Mouse (Mus musculus) spleen, adult 18-20 months (tissue): Measurements from ENCODE around the gene Pin4.
"Not testable (repeated sequence)": the region's sequence is repeated elsewhere in the genome, so short reads cannot be mapped to it uniquely, and the experiment has no call there.

ENCODE experiments used
- DNase-seq, 2 experiments: peaks; one replicate each; pipeline ENCODE4 v3.0.0; 2022; ENCODE audit warnings: mixed read lengths in 2 of 2

Pin4 gene

GRCm38 (mm10) chrX:102119042-102119864 is at the start of gene Pin4:
TSS of gene Pin4 (plus strand) at chrX:102119447.
- DNase-seq = peak; percentile 82

- peak; percentile 40 to 42 for DNase-seq
Observed at GRCm38 (mm10) chrX:102070591-102071471, 48.4 kb upstream of the Pin4 start, which contains the start of gene Rtl5. TSS of gene Rtl5 (minus strand) at chrX:102071304.

DNA sequence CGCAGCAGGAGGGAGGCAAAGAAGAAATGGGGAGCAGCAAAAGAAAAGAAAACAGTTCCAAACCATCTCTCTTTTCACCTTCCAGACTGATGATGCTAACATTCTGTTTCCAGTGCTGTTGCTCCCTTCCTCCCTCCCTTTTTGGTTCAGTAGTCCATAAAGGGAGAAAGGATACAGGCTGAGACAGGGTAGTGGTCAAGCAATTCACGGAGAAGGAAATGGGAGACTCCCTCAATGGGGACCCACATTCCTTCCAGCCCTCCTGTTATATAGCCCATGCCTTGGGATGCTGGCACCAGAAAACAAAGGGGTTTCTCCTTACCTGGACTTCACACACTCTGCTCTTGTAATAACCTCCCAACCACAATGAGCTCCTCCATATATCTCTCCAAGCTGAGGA is 47.7 kb upstream of the Pin4 start:
- no peak for DNase-seq

- no peak for DNase-seq
Observed at GRCm38 (mm10) chrX:102073605-102074325, 45.5 kb upstream of the Pin4 start.

- DNase-seq = no peak
Observed at GRCm38 (mm10) chrX:102074435-102074834, 44.8 kb upstream of the Pin4 start.

DNA sequence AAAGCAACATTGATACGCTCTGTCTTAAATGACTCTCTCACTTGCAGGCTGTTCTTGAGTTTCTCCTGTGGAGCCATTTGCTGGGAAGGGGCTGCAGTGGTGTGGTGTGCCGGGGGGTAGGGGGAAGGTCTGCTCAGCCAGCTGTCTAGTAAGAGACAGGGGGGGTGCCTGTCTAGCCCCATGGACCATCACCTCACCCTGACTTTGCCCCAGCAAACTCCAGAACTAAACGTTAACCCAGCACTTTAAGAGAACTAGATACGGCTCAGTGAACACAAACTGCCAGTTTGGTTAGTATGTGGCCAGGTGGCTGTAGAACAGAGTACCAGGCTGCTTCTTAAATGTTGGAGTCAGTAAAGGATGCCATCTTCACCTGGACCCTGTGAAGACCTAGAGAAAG is 44.1 kb upstream of the Pin4 start:
- DNase-seq = no peak

- DNase-seq = no peak
Observed at GRCm38 (mm10) chrX:102076886-102077765, 42.1 kb upstream of the Pin4 start.

GRCm38 (mm10) chrX:102081076-102081475 is 38.2 kb upstream of the Pin4 start:
- DNase-seq = no peak

DNA sequence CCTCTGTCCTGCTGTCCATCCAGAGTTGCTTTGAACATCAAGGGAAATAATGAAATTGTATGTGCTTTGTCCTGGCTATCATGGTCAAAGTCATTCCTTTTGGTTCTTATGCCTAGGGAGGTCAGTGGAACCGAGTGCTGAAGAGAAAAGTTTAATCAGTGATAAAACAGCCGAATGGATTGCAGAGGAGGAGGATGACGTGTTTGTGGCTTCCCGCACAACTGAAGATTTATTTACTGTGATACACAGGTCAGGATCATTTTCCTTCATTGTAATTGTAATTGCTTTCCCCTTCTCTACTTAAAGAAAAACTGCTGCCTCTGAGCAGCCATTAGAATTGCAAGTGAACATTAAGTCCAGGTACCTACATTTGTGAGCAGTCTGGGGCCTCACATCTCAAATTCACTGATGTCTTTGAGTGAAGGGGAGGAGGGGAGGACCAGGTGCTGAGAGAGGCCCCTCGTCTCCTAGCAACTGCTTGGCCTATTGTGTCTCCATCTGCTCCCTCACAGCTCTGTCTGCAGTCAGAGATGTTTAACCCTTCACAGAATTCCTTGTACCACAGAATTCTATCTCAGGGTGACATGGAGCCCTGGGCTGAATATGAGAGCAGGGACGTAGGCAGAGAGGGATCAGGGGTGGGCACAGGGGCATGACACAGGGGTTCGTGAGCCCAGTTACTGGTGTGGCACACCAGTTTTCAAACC is 37.5 kb upstream of the Pin4 start:
- no peak for DNase-seq

GRCm38 (mm10) chrX:102082340-102082739 is 36.9 kb upstream of the Pin4 start:
- no peak for DNase-seq

DNA sequence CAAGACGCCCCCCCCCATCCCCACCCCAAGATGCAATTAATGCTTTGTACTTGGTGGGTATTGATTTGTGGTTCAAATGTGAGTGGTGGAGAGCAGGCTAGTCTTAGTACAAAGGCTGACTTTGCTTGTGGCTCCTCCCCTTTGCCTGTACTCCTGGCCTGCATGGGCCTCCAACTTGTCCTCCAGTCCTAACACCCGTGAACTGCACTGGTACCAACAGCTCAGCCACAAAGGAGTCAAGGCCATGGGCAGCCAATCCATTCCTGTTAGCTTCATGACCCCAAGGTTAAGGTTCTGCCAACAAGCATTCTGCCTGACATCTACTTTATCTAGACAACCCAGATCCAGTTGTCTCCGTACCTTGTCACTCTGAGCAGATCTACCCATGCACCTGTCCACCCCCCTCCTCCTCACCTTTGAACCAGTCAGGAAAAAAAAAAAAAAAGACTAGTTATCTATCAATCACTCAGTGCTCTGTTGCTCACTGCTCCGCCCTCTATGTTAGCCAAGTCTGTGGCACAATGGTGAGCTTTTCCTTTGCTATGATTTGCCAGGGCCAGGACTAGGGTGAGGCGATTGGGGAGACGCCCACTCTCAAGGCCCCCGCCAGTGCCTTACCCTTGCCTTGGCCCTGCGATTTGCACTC is 33.3 kb upstream of the Pin4 start:
- no peak for DNase-seq

GRCm38 (mm10) chrX:102090605-102091004 is 28.6 kb upstream of the Pin4 start:
- no peak for DNase-seq

DNA sequence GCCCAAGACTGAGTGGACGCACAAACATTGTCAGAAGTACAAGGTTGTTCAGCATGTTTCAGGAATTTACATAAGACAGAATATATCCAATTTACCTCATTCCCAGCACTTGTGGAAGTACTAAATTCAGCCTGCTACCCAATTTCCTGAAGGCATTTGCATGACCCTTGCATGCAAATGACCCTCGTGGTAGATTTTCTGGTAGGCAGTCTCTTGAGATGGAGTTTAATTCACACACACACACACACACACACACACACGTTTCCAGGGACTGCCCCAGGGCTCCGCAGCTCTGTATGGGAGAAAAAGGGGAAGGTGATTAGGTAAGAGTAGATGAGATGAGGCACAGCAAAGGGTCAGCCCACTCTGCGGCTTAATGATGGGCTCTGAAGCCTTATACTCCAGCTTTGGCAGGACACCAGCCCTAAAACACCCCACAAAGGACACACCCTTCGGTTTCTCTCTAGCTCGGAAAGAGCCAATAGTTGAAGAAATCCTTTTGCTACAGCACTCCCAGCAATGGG is 24.8 kb upstream of the Pin4 start:
- DNase-seq = no peak

GRCm38 (mm10) chrX:102101886-102102285 is 17.4 kb upstream of the Pin4 start:
- no peak for DNase-seq

DNA sequence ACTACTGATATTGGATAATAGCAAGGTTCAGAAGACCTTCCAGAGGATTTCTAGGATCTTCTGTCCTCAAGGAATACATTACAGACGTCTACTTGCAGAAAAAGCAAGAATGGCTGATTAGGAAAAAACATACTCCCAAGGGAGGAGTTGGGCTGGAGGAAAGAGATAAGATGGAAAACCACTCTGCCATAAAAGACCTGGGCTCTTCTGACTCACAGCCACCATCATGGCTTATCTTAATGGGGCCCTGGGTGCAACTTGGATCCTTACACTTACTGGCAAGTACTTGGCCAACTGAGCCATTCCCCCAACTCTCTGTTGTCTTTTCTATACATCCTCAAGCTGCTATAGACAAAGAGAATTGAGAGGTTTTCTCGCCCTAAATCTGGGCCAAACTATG is 15.4 kb upstream of the Pin4 start:
- DNase-seq = not testable (repeated sequence)

GRCm38 (mm10) chrX:102109349-102109748 is 9.9 kb upstream of the Pin4 start:
- DNase-seq = not testable (repeated sequence)

DNA sequence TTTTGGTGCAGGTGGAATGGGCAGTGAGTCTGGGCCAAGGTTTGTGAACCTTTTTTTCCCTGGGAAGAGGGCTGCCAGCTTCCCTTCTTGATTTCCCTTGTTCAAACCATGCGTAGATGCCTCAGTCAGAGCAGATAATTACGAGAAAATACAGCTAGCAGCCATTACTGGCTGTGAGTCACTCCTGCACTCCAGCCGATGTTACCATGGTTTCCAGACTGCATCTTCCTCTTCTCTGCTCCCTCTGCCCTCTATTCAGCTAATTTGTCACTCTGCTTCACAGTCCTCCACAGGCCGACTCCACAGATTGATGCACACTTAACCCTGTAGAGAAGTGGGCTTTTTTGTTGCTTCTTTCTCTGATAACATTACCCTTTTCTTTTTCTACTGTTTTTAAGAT is 3.6 kb upstream of the Pin4 start:
- no peak for DNase-seq

GRCm38 (mm10) chrX:102121321-102121720 is 2.1 kb downstream of the Pin4 start:
- DNase-seq = no peak

- DNase-seq = no peak
Observed at GRCm38 (mm10) chrX:102141157-102141556, 21.9 kb downstream of the Pin4 start.

DNA sequence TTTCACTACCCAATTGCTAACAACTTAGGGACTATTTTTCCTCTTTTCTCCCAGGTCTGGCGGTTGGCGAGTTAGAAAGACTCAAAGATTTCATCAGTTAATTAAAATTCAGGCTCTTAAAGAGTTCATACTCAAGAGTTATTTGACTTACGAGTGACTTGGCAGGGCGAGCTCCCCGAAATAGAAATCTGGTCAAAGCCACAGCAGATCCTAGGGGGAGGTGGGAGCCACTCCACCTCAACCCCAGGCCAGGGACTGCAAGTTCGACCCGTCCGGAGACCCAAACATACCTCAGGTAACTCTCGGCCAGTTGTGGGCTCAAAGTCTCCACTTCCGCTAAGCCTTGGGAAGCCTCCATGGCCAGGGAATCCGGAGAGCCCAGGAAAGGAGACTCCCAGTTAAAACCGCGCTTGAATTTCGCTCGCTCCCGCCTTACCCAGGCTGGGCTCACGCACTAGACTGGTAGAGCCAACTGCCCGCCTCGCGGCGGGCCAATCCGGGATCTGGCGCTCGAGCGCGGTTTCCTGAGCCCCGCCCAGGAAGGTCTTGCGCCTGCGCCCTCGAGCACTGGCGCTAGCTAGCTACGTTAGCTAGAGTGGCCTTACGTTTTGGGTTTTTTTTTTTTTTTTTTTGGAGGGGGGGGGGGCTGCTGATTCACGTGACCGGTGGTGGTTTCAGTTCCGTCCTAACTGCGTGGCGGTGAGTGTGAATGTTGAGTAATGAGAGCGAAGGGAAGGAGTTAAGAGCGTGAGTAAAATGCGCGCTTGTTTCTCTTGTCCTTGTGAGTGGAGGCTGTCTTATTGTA is 37.6 kb downstream of the Pin4 start, which contains the start of gene Ercc6l:
Gene Ercc6l (minus strand): TSS at position 474 of the 805 bp plus-strand sequence.
- peak; percentile 81 to 84 for DNase-seq
